Mouse (Mus musculus): ENCODE results near the gene Zfp536. TPM values are rescaled to one million over a fixed set of nuclear protein-coding genes. Genes with fewer than 3 reads are reported as not detected.

Zfp536 gene
- polyA plus RNA-seq, 1 experiment, result not detected

- Histone ChIP-seq H3K4me3 (ENCODE audit: low read depth, low read length) (no peak overlapping the region), H3K9me3 (replicated peaks; ENCODE audit: control insufficient read depth, insufficient read depth, low read length, poor library complexity, severe bottlenecking) (no peaks in the 10 kb centered on the region), H3K9ac (ENCODE audit: low read depth, poor library complexity, severe bottlenecking) (no peak overlapping the region), H3K4me1 (ENCODE audit: control insufficient read depth, insufficient read depth, low read length) (no peaks in the 10 kb centered on the region), H3K27ac (ENCODE audit: insufficient read depth, low read length) (no peak overlapping the region), H3K36me3 (ENCODE audit: control insufficient read depth, insufficient read depth, low read length, poor library complexity, severe bottlenecking) (no peaks in the 10 kb centered on the region), H3K27me3 (ENCODE audit: control insufficient read depth, insufficient read depth, low read length, poor library complexity, severe bottlenecking) (peaks cover 35% of the 10 kb centered on the region)
- no peak for TF ChIP-seq EP300 (IDR thresholded peaks at IDR 0.05; ENCODE audit: insufficient read depth, low read depth, low read length)
- TF ChIP-seq POLR2A (IDR thresholded peaks at IDR 0.05; ENCODE audit: insufficient read depth, low read length), result no peak
- TF ChIP-seq CTCF (IDR thresholded peaks at IDR 0.05; ENCODE audit: low read depth, low read length), result no peak
Measured at GRCm38 (mm10) chr7:37773906-37774305, 465 bp upstream of the Zfp536 start.

GRCm38 (mm10) chr7:37772376-37773311 lies 797 bp downstream of the Zfp536 start:
- H3K9ac ChIP-seq (ENCODE audit: low read depth, poor library complexity, severe bottlenecking), result peak overlapping the region; percentile 70; the same call in 1 of the 2 replicates
- H3K4me1 ChIP-seq (ENCODE audit: control insufficient read depth, insufficient read depth, low read length), result no peaks in the 10 kb centered on the region
- TF ChIP-seq POLR2A (IDR thresholded peaks at IDR 0.05; ENCODE audit: insufficient read depth, low read length), result no peak
- no peaks in the 10 kb centered on the region for H3K36me3 ChIP-seq (ENCODE audit: control insufficient read depth, insufficient read depth, low read length, poor library complexity, severe bottlenecking)
- peak overlapping the region; percentile 58 for H3K4me3 ChIP-seq (ENCODE audit: low read depth, low read length)
- H3K27ac ChIP-seq (ENCODE audit: insufficient read depth, low read length), result no peak overlapping the region
- H3K9me3 ChIP-seq (replicated peaks; ENCODE audit: control insufficient read depth, insufficient read depth, low read length, poor library complexity, severe bottlenecking), result no peaks in the 10 kb centered on the region
- peaks cover 40% of the 10 kb centered on the region for H3K27me3 ChIP-seq (ENCODE audit: control insufficient read depth, insufficient read depth, low read length, poor library complexity, severe bottlenecking)

- Histone ChIP-seq H3K27me3 (ENCODE audit: control insufficient read depth, insufficient read depth, low read length, poor library complexity, severe bottlenecking) (peaks cover 43% of the 10 kb centered on the region), H3K4me3 (ENCODE audit: low read depth, low read length) (peak overlapping the region; percentile 58), H3K27ac (ENCODE audit: insufficient read depth, low read length) (no peak overlapping the region), H3K4me1 (ENCODE audit: control insufficient read depth, insufficient read depth, low read length) (no peaks in the 10 kb centered on the region), H3K9ac (ENCODE audit: low read depth, poor library complexity, severe bottlenecking) (peak overlapping the region; percentile 70), H3K9me3 (replicated peaks; ENCODE audit: control insufficient read depth, insufficient read depth, low read length, poor library complexity, severe bottlenecking) (no peaks in the 10 kb centered on the region), H3K36me3 (ENCODE audit: control insufficient read depth, insufficient read depth, low read length, poor library complexity, severe bottlenecking) (no peaks in the 10 kb centered on the region)
- no peak for TF ChIP-seq EP300 (IDR thresholded peaks at IDR 0.05; ENCODE audit: insufficient read depth, low read depth, low read length)
- no peak for TF ChIP-seq POLR2A (IDR thresholded peaks at IDR 0.05; ENCODE audit: insufficient read depth, low read length)
- TF ChIP-seq CTCF (IDR thresholded peaks at IDR 0.05; ENCODE audit: low read depth, low read length), result no peak
Measured at GRCm38 (mm10) chr7:37771491-37772375, 1.7 kb downstream of the Zfp536 start.

GRCm38 (mm10) chr7:37770400-37771050 lies 2.9 kb downstream of the Zfp536 start:
- peak; percentile 33 for TF ChIP-seq CTCF (IDR thresholded peaks at IDR 0.05; ENCODE audit: low read depth, low read length)
- no peak for TF ChIP-seq EP300 (IDR thresholded peaks at IDR 0.05; ENCODE audit: insufficient read depth, low read depth, low read length)
- no peaks in the 10 kb centered on the region for H3K9me3 ChIP-seq (replicated peaks; ENCODE audit: control insufficient read depth, insufficient read depth, low read length, poor library complexity, severe bottlenecking)
- H3K27me3 ChIP-seq (ENCODE audit: control insufficient read depth, insufficient read depth, low read length, poor library complexity, severe bottlenecking), result peaks cover 43% of the 10 kb centered on the region
- no peaks in the 10 kb centered on the region for H3K36me3 ChIP-seq (ENCODE audit: control insufficient read depth, insufficient read depth, low read length, poor library complexity, severe bottlenecking)
- peak overlapping the region; percentile 75 for H3K4me3 ChIP-seq (ENCODE audit: low read depth, low read length)
- H3K27ac ChIP-seq (ENCODE audit: insufficient read depth, low read length), result no peak overlapping the region
- H3K4me1 ChIP-seq (ENCODE audit: control insufficient read depth, insufficient read depth, low read length), result no peaks in the 10 kb centered on the region
- H3K9ac ChIP-seq (ENCODE audit: low read depth, poor library complexity, severe bottlenecking), result peak overlapping the region; percentile 35

GRCm38 (mm10) chr7:37769526-37770399 lies 3.7 kb downstream of the Zfp536 start:
- Histone ChIP-seq H3K27me3 (ENCODE audit: control insufficient read depth, insufficient read depth, low read length, poor library complexity, severe bottlenecking) (peaks cover 43% of the 10 kb centered on the region), H3K9ac (ENCODE audit: low read depth, poor library complexity, severe bottlenecking) (peak overlapping the region; percentile 35; the same call in 1 of the 2 replicates), H3K27ac (ENCODE audit: insufficient read depth, low read length) (no peak overlapping the region), H3K4me1 (ENCODE audit: control insufficient read depth, insufficient read depth, low read length) (no peaks in the 10 kb centered on the region), H3K4me3 (ENCODE audit: low read depth, low read length) (peak overlapping the region; percentile 75), H3K9me3 (replicated peaks; ENCODE audit: control insufficient read depth, insufficient read depth, low read length, poor library complexity, severe bottlenecking) (no peaks in the 10 kb centered on the region), H3K36me3 (ENCODE audit: control insufficient read depth, insufficient read depth, low read length, poor library complexity, severe bottlenecking) (no peaks in the 10 kb centered on the region)
- TF ChIP-seq POLR2A (IDR thresholded peaks at IDR 0.05; ENCODE audit: insufficient read depth, low read length) (no peak), CTCF (IDR thresholded peaks at IDR 0.05; ENCODE audit: low read depth, low read length) (no peak), EP300 (IDR thresholded peaks at IDR 0.05; ENCODE audit: insufficient read depth, low read depth, low read length) (no peak)
